ENCODE assay signal across 19 mouse cellular contexts in the genomic region with DNA sequence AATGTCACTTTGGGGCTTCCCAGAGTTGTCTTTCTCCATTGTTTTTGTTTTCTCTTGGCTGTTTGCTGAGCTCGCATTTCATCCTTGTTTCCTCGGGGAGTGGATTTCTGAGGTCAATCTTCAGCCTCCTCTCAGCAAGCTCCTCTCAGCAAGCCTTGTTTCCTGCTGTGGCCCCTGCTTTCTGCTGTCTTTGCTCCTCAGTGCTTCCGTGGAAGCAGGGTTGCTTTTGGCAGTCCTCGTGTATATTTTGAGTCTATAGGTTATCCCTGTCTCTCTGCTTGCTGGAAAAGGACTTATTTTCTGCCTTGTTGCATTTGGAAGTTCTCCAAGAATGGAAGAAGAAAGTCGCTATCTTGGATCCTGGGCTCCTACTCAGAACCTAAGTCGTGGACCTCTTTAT. TPM values are rescaled to one million over a fixed set of nuclear protein-coding genes. Genes with fewer than 3 reads are reported as not detected.
DNase-seq lines count a peak whose midpoint lies in the region; ATAC-seq and TF ChIP-seq lines count a peak whose summit lies in the region.
"Had no signal": no experiment of that assay in that cellular context is flagged by ENCODE, and none has a peak within 500 bp of the region (broad histone marks: within the 10 kb centered on the region; RNA-seq: fewer than 3 reads in every experiment).

No protein-coding gene starts in this region.

- H3K36me3 ChIP-seq in intestine, embryonic 15.5 days: no peaks in the 10 kb centered on the region
- no peaks in the 10 kb centered on the region for H3K36me3 ChIP-seq in intestine, embryonic 16.5 days (ENCODE audit: control insufficient read depth, insufficient read depth, low read length)
- no peaks in the 10 kb centered on the region for H3K36me3 ChIP-seq in limb, embryonic 15.5 days
- no peaks in the 10 kb centered on the region for H3K36me3 ChIP-seq in limb, embryonic 10.5 days
- H3K36me3 ChIP-seq: forebrain, embryonic 15.5 days; heart, embryonic 13.5 days; hindbrain, embryonic 12.5 days had no signal

- DNase-seq in limb, embryonic 10.5 days (ENCODE audit: low spot score): no peak
- DNase-seq in brain, adult 2 months (ENCODE audit: low read depth, low spot score): peak; percentile 8
- peak; percentile 24 for DNase-seq in brain, embryonic 14.5 days (ENCODE audit: low read depth)
- DNase-seq in thymus, postnatal 25 days: no peak
- DNase-seq: adrenal gland, adult 2 months; adrenal gland, postnatal 25 days; cerebellum, adult 11 months; cerebellum, adult 8-10 months; cerebellum, postnatal 14 days; gastrocnemius, postnatal 36 days; heart, adult 11 months; heart, postnatal 36 days had no signal

- H3K27me3 ChIP-seq in intestine, embryonic 15.5 days (replicated peaks): no peaks in the 10 kb centered on the region
- H3K27me3 ChIP-seq in intestine, embryonic 16.5 days (replicated peaks; ENCODE audit: control insufficient read depth, insufficient read depth, low read length): no peaks in the 10 kb centered on the region
- H3K27me3 ChIP-seq in limb, embryonic 15.5 days: no peaks in the 10 kb centered on the region
- H3K27me3 ChIP-seq in limb, embryonic 10.5 days (ENCODE audit: low read depth, poor library complexity, severe bottlenecking): no peaks in the 10 kb centered on the region
- H3K27me3 ChIP-seq: forebrain, embryonic 15.5 days; heart, embryonic 13.5 days; hindbrain, embryonic 12.5 days had no signal

- no peak for TF ChIP-seq CTCF in brain, embryonic 14.5 days (IDR thresholded peaks at IDR 0.05; ENCODE audit: borderline replicate concordance, extremely low read depth, insufficient read depth, insufficient read length)

- TF ChIP-seq POLR2A in brain, embryonic 14.5 days (IDR thresholded peaks at IDR 0.05; ENCODE audit: borderline replicate concordance, extremely low read depth, insufficient read depth, insufficient read length, poor library complexity, severe bottlenecking): no peak

- H3K9ac ChIP-seq in intestine, embryonic 15.5 days: peak overlapping the region; percentile 20; the same call in 1 of the 2 replicates
- no peak overlapping the region for H3K9ac ChIP-seq in intestine, embryonic 16.5 days (ENCODE audit: low read depth, low read length)
- no peak overlapping the region for H3K9ac ChIP-seq in limb, embryonic 15.5 days
- H3K9ac ChIP-seq: forebrain, embryonic 15.5 days; heart, embryonic 13.5 days; hindbrain, embryonic 12.5 days had no signal

- no peak overlapping the region for H3K4me2 ChIP-seq in intestine, embryonic 15.5 days (replicated peaks)
- H3K4me2 ChIP-seq in intestine, embryonic 16.5 days (ENCODE audit: low read depth, low read length): no peak overlapping the region
- no peak overlapping the region for H3K4me2 ChIP-seq in limb, embryonic 15.5 days
- H3K4me2 ChIP-seq: forebrain, embryonic 15.5 days; heart, embryonic 13.5 days; hindbrain, embryonic 12.5 days had no signal

- no peaks in the 10 kb centered on the region for H3K4me1 ChIP-seq in intestine, embryonic 15.5 days (replicated peaks)
- H3K4me1 ChIP-seq in intestine, embryonic 16.5 days (ENCODE audit: control insufficient read depth, insufficient read depth, low read length): no peaks in the 10 kb centered on the region
- H3K4me1 ChIP-seq in limb, embryonic 15.5 days: peaks cover 6% of the 10 kb centered on the region; the same call in 1 of the 2 replicates
- no peaks in the 10 kb centered on the region for H3K4me1 ChIP-seq in limb, embryonic 10.5 days

- no peak overlapping the region for H3K27ac ChIP-seq in intestine, embryonic 15.5 days
- H3K27ac ChIP-seq in intestine, embryonic 16.5 days (ENCODE audit: low read length): no peak overlapping the region
- H3K27ac ChIP-seq in limb, embryonic 15.5 days: peak overlapping the region; percentile 7; the same call in 1 of the 2 replicates
- no peak overlapping the region for H3K27ac ChIP-seq in limb, embryonic 10.5 days
- H3K27ac ChIP-seq: forebrain, embryonic 15.5 days; heart, embryonic 13.5 days; hindbrain, embryonic 12.5 days; hindbrain, postnatal 0 days had no signal

- WGBS in intestine, embryonic 15.5 days: 17% methylated on average over 6 of the region's 6 CpGs
- 25% methylated on average over 6 of the region's 6 CpGs for WGBS in intestine, embryonic 16.5 days
- WGBS in limb, embryonic 15.5 days: 22% methylated on average over 6 of the region's 6 CpGs
- WGBS in limb, embryonic 10.5 days: 38% methylated on average over 6 of the region's 6 CpGs

- no peak for ATAC-seq in intestine, embryonic 15.5 days
- no peak for ATAC-seq in intestine, embryonic 16.5 days
- ATAC-seq in limb, embryonic 15.5 days (ENCODE audit: insufficient number of reproducible peaks, low FRiP score, low TSS enrichment, low read depth): no peak
- ATAC-seq: forebrain, embryonic 15.5 days; hindbrain, postnatal 0 days had no signal

- H3K4me3 ChIP-seq in intestine, embryonic 15.5 days (replicated peaks): no peak overlapping the region
- H3K4me3 ChIP-seq in intestine, embryonic 16.5 days (ENCODE audit: low read length): no peak overlapping the region
- no peak overlapping the region for H3K4me3 ChIP-seq in limb, embryonic 15.5 days
- no peak overlapping the region for H3K4me3 ChIP-seq in limb, embryonic 10.5 days
- H3K4me3 ChIP-seq: forebrain, embryonic 15.5 days; heart, embryonic 13.5 days; hindbrain, embryonic 12.5 days had no signal

- no peaks in the 10 kb centered on the region for H3K9me3 ChIP-seq in intestine, embryonic 15.5 days
- H3K9me3 ChIP-seq in intestine, embryonic 16.5 days (ENCODE audit: control insufficient read depth, low read length): no peaks in the 10 kb centered on the region
- no peaks in the 10 kb centered on the region for H3K9me3 ChIP-seq in limb, embryonic 15.5 days
- no peaks in the 10 kb centered on the region for H3K9me3 ChIP-seq in limb, embryonic 10.5 days (replicated peaks)
- H3K9me3 ChIP-seq: forebrain, embryonic 15.5 days; heart, embryonic 13.5 days; hindbrain, embryonic 12.5 days had no signal

RNA-seq across cellular contexts. Expression of a gene that starts 24.9 kb away (rescaled TPM):
- 0.43 and 0.80 TPM in 2 replicates for polyA plus RNA-seq in intestine, embryonic 15.5 days (2015; fragmentation: Nextera tagmentation; extraction: Ambion mirVana)
- polyA plus RNA-seq in intestine, embryonic 16.5 days (2015; fragmentation: Nextera tagmentation; extraction: Ambion mirVana): 0.50 and 0.66 TPM in 2 replicates
- 0.78 and 0.98 TPM in 2 replicates for polyA plus RNA-seq in limb, embryonic 15.5 days (2015; fragmentation: Nextera tagmentation; extraction: Ambion mirVana)
- 1.1 and 1.7 TPM in 2 replicates for polyA plus RNA-seq in limb, embryonic 10.5 days (2016; fragmentation: Nextera tagmentation; extraction: Ambion mirVana)
- 0.03 and 0.07 TPM in 2 replicates for polyA plus RNA-seq in brain, embryonic 14.5 days (2012; rRNA removed)

RNA-seq across cellular contexts. Expression of a gene that starts 28.1 kb away (rescaled TPM):
- 32.2 and 36.5 TPM in 2 replicates for polyA plus RNA-seq in intestine, embryonic 15.5 days (2015; fragmentation: Nextera tagmentation; extraction: Ambion mirVana)
- polyA plus RNA-seq in intestine, embryonic 16.5 days (2015; fragmentation: Nextera tagmentation; extraction: Ambion mirVana): 33.3 and 33.8 TPM in 2 replicates
- 39.0 and 40.2 TPM in 2 replicates for polyA plus RNA-seq in limb, embryonic 15.5 days (2015; fragmentation: Nextera tagmentation; extraction: Ambion mirVana)
- 50.3 and 53.4 TPM in 2 replicates for polyA plus RNA-seq in limb, embryonic 10.5 days (2016; fragmentation: Nextera tagmentation; extraction: Ambion mirVana)
- 65.6 and 73.9 TPM in 2 replicates for polyA plus RNA-seq in brain, embryonic 14.5 days (2012; rRNA removed)

RNA-seq across cellular contexts. Expression of a gene that starts 48.0 kb away (rescaled TPM):
- 32.7 and 33.3 TPM in 2 replicates for polyA plus RNA-seq in intestine, embryonic 15.5 days (2015; fragmentation: Nextera tagmentation; extraction: Ambion mirVana)
- polyA plus RNA-seq in intestine, embryonic 16.5 days (2015; fragmentation: Nextera tagmentation; extraction: Ambion mirVana): 29.8 and 32.1 TPM in 2 replicates
- polyA plus RNA-seq in limb, embryonic 15.5 days (2015; fragmentation: Nextera tagmentation; extraction: Ambion mirVana): 45.3 and 46.4 TPM in 2 replicates
- 53.7 and 59.8 TPM in 2 replicates for polyA plus RNA-seq in limb, embryonic 10.5 days (2016; fragmentation: Nextera tagmentation; extraction: Ambion mirVana)
- polyA plus RNA-seq in brain, embryonic 14.5 days (2012; rRNA removed): 46.8 and 52.8 TPM in 2 replicates

Comparison
In these comparisons a context has a peak if more than half of its experiments do, and no peak if none do; other contexts are left out.
1. DNase-seq: peak in brain, adult 2 months (single experiment) and brain, embryonic 14.5 days (single experiment); none in limb, embryonic 10.5 days (single experiment) and thymus, postnatal 25 days (single experiment).